ENCODE assay signal across 14 mouse cellular contexts in the genomic region with DNA sequence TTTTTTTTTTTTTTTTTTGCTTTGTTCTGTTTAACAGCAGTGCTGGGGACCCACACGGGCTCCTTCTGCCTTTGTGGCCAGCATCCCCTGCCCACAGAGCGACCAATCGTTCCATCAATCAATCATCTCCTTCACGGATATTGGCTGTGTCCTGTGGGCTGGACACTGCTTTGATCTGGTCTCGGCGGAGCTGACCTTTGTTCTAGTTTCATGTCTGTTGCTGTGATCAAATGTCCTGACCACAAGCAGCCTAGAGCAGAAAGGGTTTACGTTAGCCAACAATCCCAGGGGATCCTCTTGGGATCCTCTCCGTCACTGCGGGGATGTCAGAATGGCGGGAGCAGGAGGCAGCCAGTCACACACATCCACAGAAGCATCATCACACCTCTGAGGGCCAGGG.
DNase-seq lines count a peak whose midpoint lies in the region; ATAC-seq and TF ChIP-seq lines count a peak whose summit lies in the region.
"Had no signal": no experiment of that assay in that cellular context is flagged by ENCODE, and none has a peak within 500 bp of the region (broad histone marks: within the 10 kb centered on the region; RNA-seq: fewer than 3 reads in every experiment).

No protein-coding gene starts in this region.

- 0 out of 2 replicates have a peak, but pooled peaks have one; percentile 13 for ATAC-seq in liver, embryonic 16.5 days (ENCODE audit: low read depth)
- no peak for ATAC-seq in liver, embryonic 12.5 days
- ATAC-seq in hindbrain, embryonic 12.5 days (ENCODE audit: low FRiP score) = no peak
- no peak for ATAC-seq in midbrain, postnatal 0 days (ENCODE audit: low FRiP score)
- ATAC-seq in CD4-positive, CD25-positive, alpha-beta regulatory T cell, adult 4 months = no peak
- ATAC-seq: intestine, embryonic 16.5 days; lung, postnatal 0 days had no signal

- intact Hi-C loops in gastrocnemius, adult 2 months (cut with DNase I) = no loop called here

- H3K27ac ChIP-seq in liver, embryonic 16.5 days (ENCODE audit: low read length) = no peak overlapping the region
- no peak overlapping the region for H3K27ac ChIP-seq in liver, embryonic 12.5 days
- peak overlapping the region; percentile 35; the same call in 1 of the 2 replicates for H3K27ac ChIP-seq in hindbrain, embryonic 12.5 days
- no peak overlapping the region for H3K27ac ChIP-seq in midbrain, postnatal 0 days (ENCODE audit: low read depth, low read length)
- H3K27ac ChIP-seq in gastrocnemius, adult 2 months = no peak overlapping the region

- H3K4me3 ChIP-seq in liver, embryonic 16.5 days (ENCODE audit: low read depth, low read length) = no peak overlapping the region
- no peak overlapping the region for H3K4me3 ChIP-seq in liver, embryonic 12.5 days
- no peak overlapping the region for H3K4me3 ChIP-seq in hindbrain, embryonic 12.5 days
- no peak overlapping the region for H3K4me3 ChIP-seq in midbrain, postnatal 0 days (ENCODE audit: low read depth, low read length)
- H3K4me3 ChIP-seq in gastrocnemius, adult 2 months = no peak overlapping the region
- H3K4me3 ChIP-seq: limb, embryonic 12.5 days had no signal

- H3K4me2 ChIP-seq in liver, embryonic 16.5 days (ENCODE audit: low read depth, low read length) = 0 out of 2 replicates have a peak overlapping the region, but pooled peaks have one; percentile 9
- H3K4me2 ChIP-seq in liver, embryonic 12.5 days = no peak overlapping the region
- H3K4me2 ChIP-seq in hindbrain, embryonic 12.5 days (replicated peaks) = no peak overlapping the region; the same call in 1 of the 2 replicates
- H3K4me2 ChIP-seq in midbrain, postnatal 0 days (ENCODE audit: low read depth, low read length, poor library complexity, severe bottlenecking) = no peak overlapping the region
- H3K4me2 ChIP-seq: limb, embryonic 12.5 days had no signal

- DNase-seq in embryo, embryonic 11 days = peak; percentile 56
- DNase-seq in midbrain, postnatal 0 days (ENCODE audit: low spot score) = no peak
- DNase-seq in layer of hippocampus, adult 9-11 months = no peak
- no peak for DNase-seq in gastrocnemius, adult 2 months
- DNase-seq: cerebellum, postnatal 36 days; kidney, postnatal 14 days; thymus, adult 18-20 months had no signal

- no peak for TF ChIP-seq CTCF in midbrain, postnatal 0 days (IDR thresholded peaks at IDR 0.05)
- TF ChIP-seq CTCF in gastrocnemius, adult 2 months (IDR thresholded peaks at IDR 0.05) = no peak

- WGBS in liver, embryonic 16.5 days (ENCODE audit: insufficient replicate concordance) = 33% methylated on average over 10 of the region's 10 CpGs
- 38% methylated on average over 10 of the region's 10 CpGs for WGBS in liver, embryonic 12.5 days (ENCODE audit: insufficient replicate concordance)
- WGBS in hindbrain, embryonic 12.5 days = 6% methylated on average over 10 of the region's 10 CpGs
- 18% methylated on average over 10 of the region's 10 CpGs for WGBS in midbrain, postnatal 0 days

- no peaks in the 10 kb centered on the region for H3K27me3 ChIP-seq in liver, embryonic 16.5 days (ENCODE audit: control insufficient read depth, insufficient read depth, low read depth, low read length)
- H3K27me3 ChIP-seq in liver, embryonic 12.5 days (replicated peaks) = no peaks in the 10 kb centered on the region; the same call in 1 of the 2 replicates
- H3K27me3 ChIP-seq in hindbrain, embryonic 12.5 days = peaks cover 9% of the 10 kb centered on the region
- H3K27me3 ChIP-seq in midbrain, postnatal 0 days (ENCODE audit: insufficient read depth, low read length) = no peaks in the 10 kb centered on the region
- H3K27me3 ChIP-seq: limb, embryonic 12.5 days had no signal

- peaks cover 3% of the 10 kb centered on the region for H3K4me1 ChIP-seq in liver, embryonic 16.5 days (ENCODE audit: control insufficient read depth, low read depth, low read length)
- H3K4me1 ChIP-seq in liver, embryonic 12.5 days = peaks cover 9% of the 10 kb centered on the region
- peaks cover 31% of the 10 kb centered on the region for H3K4me1 ChIP-seq in hindbrain, embryonic 12.5 days
- H3K4me1 ChIP-seq in midbrain, postnatal 0 days (ENCODE audit: insufficient read depth, low read length) = peaks cover 4% of the 10 kb centered on the region; the same call in 1 of the 2 replicates

- no peak overlapping the region for H3K9ac ChIP-seq in liver, embryonic 16.5 days (ENCODE audit: low read depth, low read length)
- no peak overlapping the region for H3K9ac ChIP-seq in liver, embryonic 12.5 days
- H3K9ac ChIP-seq in hindbrain, embryonic 12.5 days = peak overlapping the region; percentile 41; the same call in 1 of the 2 replicates
- H3K9ac ChIP-seq in midbrain, postnatal 0 days (replicated peaks; ENCODE audit: low read length, poor library complexity, severe bottlenecking) = 0 out of 2 replicates have a peak overlapping the region, but pooled peaks have one; percentile 13
- H3K9ac ChIP-seq: limb, embryonic 12.5 days had no signal

- no peaks in the 10 kb centered on the region for H3K9me3 ChIP-seq in liver, embryonic 16.5 days (replicated peaks; ENCODE audit: control insufficient read depth, low read length)
- H3K9me3 ChIP-seq in liver, embryonic 12.5 days (replicated peaks) = no peaks in the 10 kb centered on the region
- H3K9me3 ChIP-seq in hindbrain, embryonic 12.5 days (replicated peaks) = no peaks in the 10 kb centered on the region
- H3K9me3 ChIP-seq in midbrain, postnatal 0 days (ENCODE audit: low read length) = no peaks in the 10 kb centered on the region
- H3K9me3 ChIP-seq: limb, embryonic 12.5 days had no signal

- no peaks in the 10 kb centered on the region for H3K36me3 ChIP-seq in liver, embryonic 16.5 days (ENCODE audit: control insufficient read depth, insufficient read depth)
- H3K36me3 ChIP-seq in liver, embryonic 12.5 days = no peaks in the 10 kb centered on the region
- H3K36me3 ChIP-seq in hindbrain, embryonic 12.5 days = no peaks in the 10 kb centered on the region
- H3K36me3 ChIP-seq in midbrain, postnatal 0 days (ENCODE audit: insufficient read depth, low read length) = no peaks in the 10 kb centered on the region
- H3K36me3 ChIP-seq: limb, embryonic 12.5 days had no signal

Comparison
In these comparisons a context has a peak if more than half of its experiments do, and no peak if none do; other contexts are left out.
1. H3K9ac ChIP-seq: peak in hindbrain, embryonic 12.5 days (single experiment) and midbrain, postnatal 0 days (single experiment); none in liver, embryonic 16.5 days (single experiment) and liver, embryonic 12.5 days (single experiment).